Mouse (Mus musculus): ENCODE measurements around the gene Psme2b. TPM values are rescaled to one million over a fixed set of nuclear protein-coding genes. Genes with fewer than 3 reads are reported as not detected.
"Not testable (repeated sequence)": the region's sequence is repeated elsewhere in the genome, so short reads cannot be mapped to it uniquely, and the experiment has no call there.

Psme2b gene
- 3.1 and 3.7 TPM in 2 replicates for polyA plus RNA-seq (2015; fragmentation: Nextera tagmentation; extraction: Ambion mirVana)

DNA sequence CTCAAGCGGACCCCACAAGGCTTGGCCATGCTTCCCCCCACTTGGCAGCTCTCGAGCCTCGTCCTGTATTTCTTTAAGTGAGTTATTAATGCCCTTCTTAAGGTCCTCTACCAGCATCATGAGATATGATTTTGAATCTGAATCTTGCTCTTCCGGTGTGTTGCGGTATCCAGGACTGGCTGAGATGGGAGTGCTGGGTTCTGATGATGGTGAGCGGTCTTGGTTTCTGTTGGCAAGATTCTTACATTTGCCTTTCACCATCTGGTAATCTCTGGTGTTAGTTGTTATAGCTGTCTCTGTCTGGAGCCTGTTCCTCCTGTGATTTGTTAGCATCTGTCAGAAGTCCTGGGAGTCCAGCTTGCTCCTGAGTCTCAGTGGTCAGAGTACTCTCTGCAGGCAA is at the start of gene Psme2b:
TSS of gene Psme2b (minus strand) at position 101 of the 400 bp plus-strand sequence.
- H3K27ac ChIP-seq; H3K9ac ChIP-seq; H3K4me2 ChIP-seq; H3K4me1 ChIP-seq; H3K36me3 ChIP-seq; ATAC-seq (ENCODE audit: insufficient number of reproducible peaks, low FRiP score, low TSS enrichment, low read depth); H3K9me3 ChIP-seq; H3K4me3 ChIP-seq; H3K27me3 ChIP-seq: not testable (repeated sequence)
- WGBS: 96% methylated on average over 6 of the region's 6 CpGs

GRCm38 (mm10) chr11:48994018-48994417 is 48.0 kb upstream of the Psme2b start, which contains the start of gene Tgtp1:
Gene Tgtp1 (minus strand): TSS chr11:48994172.
- not testable (repeated sequence) for H3K9me3 ChIP-seq; H3K27me3 ChIP-seq; ATAC-seq (ENCODE audit: insufficient number of reproducible peaks, low FRiP score, low TSS enrichment, low read depth); H3K4me2 ChIP-seq; H3K9ac ChIP-seq; H3K4me3 ChIP-seq; H3K36me3 ChIP-seq; H3K4me1 ChIP-seq; H3K27ac ChIP-seq
- WGBS: 55% methylated on average over 2 of the region's 2 CpGs

DNA sequence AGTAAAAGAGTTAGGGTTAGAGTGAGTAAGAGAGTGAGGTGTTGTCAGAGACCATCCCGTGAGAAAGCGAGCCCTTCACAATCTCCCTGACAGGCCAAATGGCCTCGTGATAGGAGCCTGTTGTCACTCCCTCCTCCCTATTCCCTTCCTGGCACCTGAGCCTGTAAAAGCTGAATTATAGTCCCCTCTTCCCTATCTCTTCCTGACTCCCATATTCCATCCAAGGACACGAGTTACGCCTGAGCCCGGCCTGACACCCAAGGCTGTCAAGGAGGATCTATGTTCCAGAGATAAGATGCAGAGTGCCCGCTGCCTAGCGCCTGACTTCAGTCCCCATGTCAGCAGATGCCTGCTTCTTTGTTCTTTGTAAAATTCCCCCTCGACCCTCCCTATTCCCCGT is 47.3 kb upstream of the Psme2b start:
- not testable (repeated sequence) for H3K36me3 ChIP-seq; H3K27ac ChIP-seq; H3K27me3 ChIP-seq; ATAC-seq (ENCODE audit: insufficient number of reproducible peaks, low FRiP score, low TSS enrichment, low read depth); H3K4me2 ChIP-seq; H3K9ac ChIP-seq; H3K9me3 ChIP-seq; H3K4me3 ChIP-seq; H3K4me1 ChIP-seq
- WGBS: 23% methylated on average over 10 of the region's 10 CpGs

GRCm38 (mm10) chr11:48991740-48992520 is 45.9 kb upstream of the Psme2b start, which contains the start of gene Gm12185:
Gene Gm12185 (minus strand): TSS chr11:48992226.
- H3K36me3 ChIP-seq; H3K4me3 ChIP-seq; H3K9me3 ChIP-seq; H3K9ac ChIP-seq; H3K4me2 ChIP-seq; ATAC-seq (ENCODE audit: insufficient number of reproducible peaks, low FRiP score, low TSS enrichment, low read depth); H3K27ac ChIP-seq; H3K27me3 ChIP-seq; H3K4me1 ChIP-seq: not testable (repeated sequence)
- WGBS: 61% methylated on average over 4 of the region's 4 CpGs

DNA sequence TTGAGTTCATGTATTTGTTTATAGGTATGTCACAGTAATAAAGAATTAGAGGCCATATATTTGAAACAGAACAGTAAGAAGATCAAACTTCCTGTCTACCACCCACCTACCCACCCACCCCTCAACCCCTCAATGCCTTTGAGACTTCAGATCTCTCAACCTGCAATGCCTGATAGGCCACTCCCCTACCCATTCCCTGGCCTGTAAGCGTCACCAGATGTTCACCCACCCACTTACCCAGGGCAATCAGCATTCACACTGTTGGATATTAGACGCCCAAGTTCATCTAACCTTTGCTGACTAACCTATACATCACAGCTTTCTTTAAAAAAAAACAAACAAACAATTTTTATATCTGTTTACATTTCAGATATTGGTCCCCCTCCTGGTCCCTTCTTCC is 44.0 kb upstream of the Psme2b start:
- not testable (repeated sequence) for H3K4me3 ChIP-seq; H3K36me3 ChIP-seq; H3K9ac ChIP-seq; H3K9me3 ChIP-seq; H3K27ac ChIP-seq; H3K27me3 ChIP-seq; H3K4me1 ChIP-seq; ATAC-seq (ENCODE audit: insufficient number of reproducible peaks, low FRiP score, low TSS enrichment, low read depth); H3K4me2 ChIP-seq
- 64% methylated on average over 2 of the region's 2 CpGs for WGBS

GRCm38 (mm10) chr11:48988219-48988618 is 42.2 kb upstream of the Psme2b start:
- not testable (repeated sequence) for ATAC-seq (ENCODE audit: insufficient number of reproducible peaks, low FRiP score, low TSS enrichment, low read depth); H3K4me3 ChIP-seq; H3K4me1 ChIP-seq; H3K9me3 ChIP-seq; H3K36me3 ChIP-seq; H3K27ac ChIP-seq; H3K27me3 ChIP-seq; H3K4me2 ChIP-seq; H3K9ac ChIP-seq
- 79% methylated on average over 2 of the region's 3 CpGs for WGBS

- not testable (repeated sequence) for ATAC-seq (ENCODE audit: insufficient number of reproducible peaks, low FRiP score, low TSS enrichment, low read depth); H3K9ac ChIP-seq; H3K4me1 ChIP-seq; H3K4me2 ChIP-seq; H3K27me3 ChIP-seq; H3K4me3 ChIP-seq; H3K27ac ChIP-seq; H3K9me3 ChIP-seq; H3K36me3 ChIP-seq
- no CpG with 5 or more reads among the region's 3 CpGs for WGBS
These were observed 36.9 kb upstream of the Psme2b start for GRCm38 (mm10) chr11:48982848-48983247.

GRCm38 (mm10) chr11:48980052-48980451 is 34.1 kb upstream of the Psme2b start:
- WGBS: no CpG with 5 or more reads among the region's 5 CpGs
- H3K27me3 ChIP-seq; H3K9ac ChIP-seq; ATAC-seq (ENCODE audit: insufficient number of reproducible peaks, low FRiP score, low TSS enrichment, low read depth); H3K4me2 ChIP-seq; H3K4me1 ChIP-seq; H3K36me3 ChIP-seq; H3K4me3 ChIP-seq; H3K27ac ChIP-seq; H3K9me3 ChIP-seq: not testable (repeated sequence)

DNA sequence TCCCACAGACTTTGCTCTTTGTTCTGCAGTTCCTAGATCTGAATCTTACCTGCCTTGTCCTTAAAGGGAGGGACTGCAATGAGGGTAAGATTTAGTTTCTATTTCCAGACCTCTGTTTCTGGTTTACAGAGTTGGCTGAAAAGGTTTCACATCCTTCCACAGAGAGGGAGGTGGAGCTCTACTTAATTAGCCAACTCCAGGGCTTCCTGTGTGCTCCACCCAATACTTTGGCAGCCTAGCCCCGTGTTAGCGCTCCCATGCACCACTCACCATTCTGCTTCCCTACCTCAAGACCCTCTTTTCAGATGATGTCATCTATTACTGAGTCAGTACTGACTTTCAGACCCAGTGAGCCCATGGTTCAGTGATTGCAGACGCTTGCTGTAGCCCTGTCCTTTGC is 33.3 kb upstream of the Psme2b start, which contains the start of gene 9930111J21Rik1:
TSS of gene 9930111J21Rik1 (minus strand) at position 148 of the 400 bp plus-strand sequence.
- not testable (repeated sequence) for ATAC-seq (ENCODE audit: insufficient number of reproducible peaks, low FRiP score, low TSS enrichment, low read depth); H3K4me3 ChIP-seq; H3K4me1 ChIP-seq; H3K9ac ChIP-seq; H3K9me3 ChIP-seq; H3K27me3 ChIP-seq; H3K4me2 ChIP-seq; H3K27ac ChIP-seq; H3K36me3 ChIP-seq
- WGBS: no CpG with 5 or more reads among the region's 3 CpGs

GRCm38 (mm10) chr11:48978240-48978939 is 32.4 kb upstream of the Psme2b start, which contains the start of gene Olfr56:
Gene Olfr56 (plus strand): TSS chr11:48978889.
- ATAC-seq (ENCODE audit: insufficient number of reproducible peaks, low FRiP score, low TSS enrichment, low read depth); H3K27me3 ChIP-seq; H3K4me3 ChIP-seq; H3K9ac ChIP-seq; H3K4me1 ChIP-seq; H3K4me2 ChIP-seq; H3K27ac ChIP-seq; H3K36me3 ChIP-seq; H3K9me3 ChIP-seq: not testable (repeated sequence)
- WGBS: no CpG with 5 or more reads among the region's 1 CpGs

DNA sequence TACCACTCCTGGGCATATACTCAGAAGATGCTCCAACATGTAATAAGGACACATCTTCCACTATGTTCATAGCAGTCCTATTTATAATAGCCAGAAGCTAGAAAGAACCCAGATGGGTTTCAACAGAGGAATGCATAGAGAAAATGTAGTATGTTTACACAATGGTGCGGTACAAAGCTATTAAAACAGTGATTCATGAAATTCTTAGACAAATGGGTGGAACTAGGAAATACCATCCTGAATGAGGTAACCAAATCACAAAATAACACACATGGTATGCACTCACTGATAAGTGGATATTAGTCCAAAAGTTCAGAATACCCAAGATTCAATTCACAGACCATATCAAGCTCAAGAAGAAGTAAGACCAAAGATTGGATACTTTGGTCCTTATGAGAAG is 28.7 kb upstream of the Psme2b start:
- WGBS: no CpG with 5 or more reads among the region's 1 CpGs
- not testable (repeated sequence) for H3K27me3 ChIP-seq; H3K4me3 ChIP-seq; H3K36me3 ChIP-seq; H3K4me2 ChIP-seq; H3K9me3 ChIP-seq; H3K9ac ChIP-seq; ATAC-seq (ENCODE audit: insufficient number of reproducible peaks, low FRiP score, low TSS enrichment, low read depth); H3K27ac ChIP-seq; H3K4me1 ChIP-seq

DNA sequence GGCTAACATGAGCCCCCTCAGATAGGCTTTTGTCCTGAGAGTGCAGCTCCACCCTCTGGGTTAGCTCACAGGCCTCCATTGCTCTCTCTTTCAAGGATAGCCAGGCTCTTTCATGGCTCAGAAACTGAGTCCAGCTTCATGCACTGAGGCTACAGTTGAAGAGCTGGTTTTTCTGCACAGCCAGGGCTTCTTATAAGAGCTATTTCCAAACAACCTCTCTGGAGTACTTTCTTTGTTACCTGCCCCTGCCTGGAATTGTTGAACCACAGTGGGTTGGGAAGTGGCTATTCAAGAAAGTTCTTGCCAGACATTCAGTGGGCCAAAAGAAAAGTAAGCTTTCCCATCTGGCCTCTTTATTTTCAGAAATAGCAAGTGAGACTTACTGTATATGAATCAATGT is 6.7 kb downstream of the Psme2b start:
- not testable (repeated sequence) for H3K9ac ChIP-seq; H3K27me3 ChIP-seq; H3K27ac ChIP-seq; H3K9me3 ChIP-seq; H3K36me3 ChIP-seq; ATAC-seq (ENCODE audit: insufficient number of reproducible peaks, low FRiP score, low TSS enrichment, low read depth); H3K4me2 ChIP-seq; H3K4me1 ChIP-seq; H3K4me3 ChIP-seq
